Mouse (Mus musculus): ENCODE measurements at regions not wholly inside any gene's neighbourhood (a gene's known extent, or its start where the extent isn't known, plus 50 kb on each side); places are given as distances from the start of the nearest gene placed in this dataset.
A peak's percentile ranks its signal among the peaks of the same experiment; 100 is the strongest.

DNA sequence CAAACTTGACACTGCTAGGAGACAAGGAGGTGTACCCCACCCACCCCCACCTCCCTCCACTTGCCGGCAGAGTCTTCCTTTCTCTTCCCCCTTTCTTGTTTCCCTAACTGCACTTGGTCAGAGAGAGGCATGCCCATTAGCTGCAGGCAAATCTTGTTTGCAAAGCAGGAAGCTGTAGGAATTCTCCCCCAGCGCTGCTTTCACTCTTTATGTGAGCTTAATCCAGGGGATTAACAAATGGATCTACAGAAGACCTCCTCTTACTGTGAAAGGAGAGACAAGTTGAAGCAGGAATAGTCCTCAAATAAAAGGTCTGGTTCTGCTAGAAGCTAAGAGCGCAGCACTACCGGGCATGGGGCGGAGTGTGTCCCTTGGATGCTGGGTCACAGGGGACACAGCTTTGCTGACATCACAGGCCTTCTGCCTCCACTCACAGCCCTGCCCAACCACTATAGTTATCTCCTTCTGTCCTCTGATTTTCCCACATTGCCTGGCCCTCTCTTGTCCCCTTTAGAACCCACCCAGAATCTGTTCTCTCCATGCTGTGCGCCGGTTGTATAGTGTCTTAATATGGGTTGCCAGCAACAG is 84.3 kb upstream of the Meis1 start:
- H3K4me2 ChIP-seq (ENCODE audit: low read depth), result no peak overlapping the region
- no peaks in the 10 kb centered on the region for H3K36me3 ChIP-seq (ENCODE audit: insufficient read depth)
- H3K9me3 ChIP-seq (ENCODE audit: low read length), result no peaks in the 10 kb centered on the region
- H3K27me3 ChIP-seq (ENCODE audit: insufficient read depth, low read length), result 0 out of 2 replicates have a peak, but pooled peaks cover 11% of the 10 kb centered on the region
- DNase-seq (no peak), ATAC-seq (no peak)
- H3K4me3 ChIP-seq (ENCODE audit: low read depth, low read length), result no peak overlapping the region
- no peak overlapping the region for H3K9ac ChIP-seq
- no peak for TF ChIP-seq CTCF (IDR thresholded peaks at IDR 0.05; ENCODE audit: low read depth)
- no peaks in the 10 kb centered on the region for H3K4me1 ChIP-seq (ENCODE audit: insufficient read depth)
- no peak overlapping the region for H3K27ac ChIP-seq (ENCODE audit: low read depth, low read length)
- 38% methylated on average over 7 of the region's 7 CpGs for WGBS

GRCm38 (mm10) chr11:19107180-19107579 is 88.4 kb upstream of the Meis1 start:
- no peak overlapping the region for H3K9ac ChIP-seq
- 16% methylated on average over 6 of the region's 6 CpGs for WGBS
- H3K4me1 ChIP-seq (ENCODE audit: insufficient read depth), result no peaks in the 10 kb centered on the region
- H3K9me3 ChIP-seq (ENCODE audit: low read length), result no peaks in the 10 kb centered on the region
- H3K27me3 ChIP-seq (ENCODE audit: insufficient read depth, low read length), result 0 out of 2 replicates have a peak, but pooled peaks cover 11% of the 10 kb centered on the region
- no peaks in the 10 kb centered on the region for H3K36me3 ChIP-seq (ENCODE audit: insufficient read depth)
- peak; percentile 34 for ATAC-seq
- H3K27ac ChIP-seq (ENCODE audit: low read depth, low read length), result no peak overlapping the region
- no peak overlapping the region for H3K4me3 ChIP-seq (ENCODE audit: low read depth, low read length)
- peak; percentile 23 for DNase-seq
- no peak for TF ChIP-seq CTCF (IDR thresholded peaks at IDR 0.05; ENCODE audit: low read depth)
- H3K4me2 ChIP-seq (ENCODE audit: low read depth), result no peak overlapping the region

GRCm38 (mm10) chr11:19109055-19109454 is 90.3 kb upstream of the Meis1 start:
- no peaks in the 10 kb centered on the region for H3K27me3 ChIP-seq (ENCODE audit: insufficient read depth, low read length)
- ATAC-seq, result no peak

DNA sequence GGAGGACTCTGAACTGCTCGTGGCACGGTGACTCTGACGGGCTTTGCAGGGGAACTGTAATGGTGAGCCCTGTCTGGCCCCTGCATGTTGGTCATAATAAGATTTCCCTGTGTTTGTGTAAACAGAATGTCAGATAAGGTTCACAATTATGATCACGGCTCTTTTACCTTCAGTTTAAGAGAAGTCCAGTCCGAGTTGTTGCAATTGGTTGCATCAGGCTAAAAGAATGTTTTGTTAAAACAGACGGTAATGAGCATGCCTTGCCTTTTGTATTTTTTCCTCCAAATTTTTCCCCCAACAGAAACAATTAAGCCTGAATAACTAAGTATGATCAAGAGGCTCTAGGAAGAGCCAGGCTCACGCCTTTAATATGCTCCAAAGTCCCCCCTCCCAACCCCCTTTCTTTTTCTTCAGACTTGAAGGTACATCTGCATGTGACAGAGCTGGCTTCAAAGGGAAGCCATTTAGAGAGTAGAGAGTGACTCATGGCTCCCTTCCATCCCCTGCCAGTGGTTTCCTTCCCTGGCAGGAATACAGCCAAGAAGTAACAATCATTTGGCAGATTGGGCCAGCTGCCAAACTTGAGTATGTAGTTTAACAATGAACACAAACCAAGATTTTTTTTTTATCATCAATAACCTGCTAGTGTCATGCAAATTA is 93.3 kb upstream of the Meis1 start:
- Histone ChIP-seq H3K36me3 (ENCODE audit: insufficient read depth) (no peaks in the 10 kb centered on the region), H3K4me3 (ENCODE audit: low read depth, low read length) (no peak overlapping the region), H3K9me3 (ENCODE audit: low read length) (no peaks in the 10 kb centered on the region), H3K4me2 (ENCODE audit: low read depth) (no peak overlapping the region), H3K4me1 (ENCODE audit: insufficient read depth) (no peaks in the 10 kb centered on the region), H3K27me3 (ENCODE audit: insufficient read depth, low read length) (no peaks in the 10 kb centered on the region; the same call in 1 of the 2 replicates), H3K27ac (ENCODE audit: low read depth, low read length) (no peak overlapping the region), H3K9ac (no peak overlapping the region)
- DNase-seq (peak; percentile 66), ATAC-seq (peak; percentile 67)
- WGBS, result 15% methylated on average over 7 of the region's 7 CpGs
- TF ChIP-seq CTCF (IDR thresholded peaks at IDR 0.05; ENCODE audit: low read depth), result no peak

More at GRCm38 (mm10) chr11:19109055-19109454, 90.3 kb upstream of the Meis1 start:
- DNase-seq, result no peak
- Histone ChIP-seq H3K4me3 (ENCODE audit: low read depth, low read length) (no peak overlapping the region), H3K9ac (no peak overlapping the region), H3K9me3 (ENCODE audit: low read length) (no peaks in the 10 kb centered on the region), H3K4me2 (ENCODE audit: low read depth) (no peak overlapping the region), H3K4me1 (ENCODE audit: insufficient read depth) (no peaks in the 10 kb centered on the region), H3K27ac (ENCODE audit: low read depth, low read length) (no peak overlapping the region), H3K36me3 (ENCODE audit: insufficient read depth) (no peaks in the 10 kb centered on the region)
- 59% methylated on average over 4 of the region's 4 CpGs for WGBS
- TF ChIP-seq CTCF (IDR thresholded peaks at IDR 0.05; ENCODE audit: low read depth), result no peak

DNA sequence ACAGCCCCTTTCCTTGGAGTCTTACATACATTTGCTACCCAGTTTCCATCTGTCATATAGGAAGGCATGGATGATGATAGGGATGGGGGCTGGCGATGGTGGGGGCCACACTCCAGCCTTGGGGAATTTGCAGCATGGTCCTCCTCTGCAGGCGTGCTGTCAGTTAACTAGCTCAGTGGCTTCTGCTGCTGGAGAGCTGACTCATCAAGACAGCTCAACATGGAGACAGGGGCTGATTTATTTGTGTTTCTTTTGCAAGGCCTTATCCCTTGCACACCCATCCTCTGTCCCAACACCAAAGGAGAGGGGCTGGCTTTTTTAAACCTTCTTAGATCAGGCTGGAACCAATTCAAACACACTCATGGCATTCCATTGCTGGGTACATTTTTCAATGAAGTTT is 98.3 kb upstream of the Meis1 start:
- DNase-seq, result no peak
- Histone ChIP-seq H3K4me1 (ENCODE audit: insufficient read depth) (no peaks in the 10 kb centered on the region), H3K4me2 (ENCODE audit: low read depth) (no peak overlapping the region), H3K9ac (no peak overlapping the region), H3K36me3 (ENCODE audit: insufficient read depth) (no peaks in the 10 kb centered on the region), H3K9me3 (ENCODE audit: low read length) (no peaks in the 10 kb centered on the region), H3K4me3 (ENCODE audit: low read depth, low read length) (no peak overlapping the region), H3K27ac (ENCODE audit: low read depth, low read length) (no peak overlapping the region), H3K27me3 (ENCODE audit: insufficient read depth, low read length) (no peaks in the 10 kb centered on the region; the same call in 1 of the 2 replicates)
- no peak for ATAC-seq
- no peak for TF ChIP-seq CTCF (IDR thresholded peaks at IDR 0.05; ENCODE audit: low read depth)
- WGBS, result 86% methylated on average over 2 of the region's 2 CpGs

DNA sequence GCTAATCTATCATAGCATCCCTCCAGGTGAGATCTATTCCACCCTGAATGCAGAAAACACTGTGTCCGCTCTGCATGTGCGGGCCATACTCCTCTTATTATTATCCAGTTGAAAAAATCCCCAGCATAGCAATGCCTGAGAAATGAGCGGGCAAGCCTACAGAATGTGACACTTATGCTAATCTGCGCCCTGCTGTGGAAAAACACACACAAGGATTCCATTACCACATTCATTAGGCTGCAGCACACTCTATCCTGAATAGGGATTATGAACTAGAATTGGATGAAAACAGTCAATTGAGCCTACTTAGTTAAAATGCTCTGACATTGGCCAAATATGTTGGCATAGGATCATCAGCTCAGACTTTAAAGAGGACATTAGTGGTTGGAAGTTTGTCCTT is 99.5 kb upstream of the Meis1 start:
- no peak for TF ChIP-seq CTCF (IDR thresholded peaks at IDR 0.05; ENCODE audit: low read depth)
- WGBS, result 14% methylated on average over 4 of the region's 4 CpGs
- ATAC-seq (no peak), DNase-seq (no peak)
- H3K27ac ChIP-seq (ENCODE audit: low read depth, low read length), result no peak overlapping the region
- H3K4me1 ChIP-seq (ENCODE audit: insufficient read depth), result no peaks in the 10 kb centered on the region
- H3K4me2 ChIP-seq (ENCODE audit: low read depth), result no peak overlapping the region
- no peak overlapping the region for H3K4me3 ChIP-seq (ENCODE audit: low read depth, low read length)
- no peaks in the 10 kb centered on the region; the same call in 1 of the 2 replicates for H3K27me3 ChIP-seq (ENCODE audit: insufficient read depth, low read length)
- H3K36me3 ChIP-seq (ENCODE audit: insufficient read depth), result no peaks in the 10 kb centered on the region
- no peak overlapping the region for H3K9ac ChIP-seq
- no peaks in the 10 kb centered on the region for H3K9me3 ChIP-seq (ENCODE audit: low read length)
